Mouse (Mus musculus): Measurements from ENCODE around the gene Fancc.

- no peak for TF ChIP-seq GATA1 (IDR thresholded peaks at IDR 0.05; ENCODE audit: borderline replicate concordance, low read length)
- TF ChIP-seq FLI1 (IDR thresholded peaks at IDR 0.05; ENCODE audit: low read length) = no peak
Measured at GRCm38 (mm10) chr13:63245218-63245617, 251.9 kb downstream of the Fancc start.
